In the genomic region with DNA sequence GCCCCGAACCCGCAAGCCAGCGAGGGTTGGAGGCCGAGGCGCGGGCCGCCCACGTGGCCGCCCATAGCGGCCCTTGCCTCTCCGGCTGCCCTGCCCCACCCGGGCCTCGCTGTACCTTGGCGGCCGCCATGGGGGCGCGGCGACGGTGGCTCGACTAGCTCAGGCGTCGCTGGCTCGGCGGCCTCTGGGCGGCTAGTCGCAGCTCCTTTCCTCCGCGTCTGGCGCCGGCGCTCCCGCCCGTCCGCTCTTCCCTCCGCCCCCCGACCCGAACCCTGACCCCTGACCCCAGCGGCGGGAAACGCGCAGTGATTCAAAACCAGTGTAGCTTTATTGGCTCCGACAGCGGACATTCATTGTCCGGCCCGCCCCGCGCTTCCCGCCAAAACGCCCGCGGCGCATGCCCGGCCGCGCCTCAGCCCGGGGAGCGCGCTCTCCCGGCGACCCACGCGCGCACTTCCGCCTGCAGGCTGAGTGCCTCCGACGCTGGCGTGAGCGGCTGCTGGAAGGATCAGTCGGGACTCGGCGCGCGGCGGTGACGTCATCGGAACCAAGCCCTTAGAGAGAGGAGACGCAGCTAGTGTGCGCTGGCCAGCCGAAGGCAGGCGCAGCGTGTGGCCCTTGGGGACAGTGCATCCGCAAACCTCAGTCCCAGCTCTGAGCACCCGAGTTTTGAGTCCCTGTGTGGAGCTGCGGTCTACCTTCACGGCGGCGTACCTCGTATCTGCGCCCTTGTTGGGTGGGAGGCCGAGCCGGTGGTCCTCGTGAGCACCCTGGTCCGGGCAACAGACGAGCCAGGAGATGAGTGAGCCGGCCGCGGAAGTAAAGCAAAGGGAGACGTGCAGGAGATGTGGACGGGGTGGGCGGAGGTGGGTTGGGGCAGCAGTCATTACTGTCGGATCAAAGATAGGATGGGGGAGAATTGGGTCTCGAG, we compare ENCODE assay signal across 8 mouse cellular contexts. TPM values are rescaled to one million over a fixed set of nuclear protein-coding genes. Genes with fewer than 3 reads are reported as not detected.
DNase-seq lines count a peak whose midpoint lies in the region; ATAC-seq lines count a peak whose summit lies in the region.

A gene (plus strand): TSS at position 247 of the 931 bp plus-strand sequence.
A gene (minus strand): TSS at position 300 of the 931 bp plus-strand sequence.

- peak; percentile 89 for ATAC-seq in inflammation-experienced regulatory T-cells, adult 6 months
- ATAC-seq in megakaryocyte-erythroid progenitor cell, adult 5-6 weeks (replicated peaks; ENCODE audit: low FRiP score, low TSS enrichment, poor library complexity, severe bottlenecking) = peak; percentile 84

- intact Hi-C loops in gastrocnemius, postnatal 14 days (cut with DNase I; ENCODE audit: low total_unique reads) = no loop called here
- intact Hi-C loops in left cerebral cortex, postnatal 10 days (cut with DNase I) = no loop called here

- DNase-seq in adrenal gland, adult (ENCODE audit: inconsistent age in 2 of 2, low spot score in 1 of 2) = peak; percentile 99 to 100
- DNase-seq in embryo, embryonic 10.5 days (ENCODE audit: low spot score) = peak; percentile 100
- DNase-seq in gastrocnemius, postnatal 14 days = peak; percentile 99
- DNase-seq in left cerebral cortex, postnatal 10 days (ENCODE audit: extremely low spot score in 1 of 2, low spot score in 2 of 2) = peak; percentile 98 to 100
- DNase-seq in right cerebral cortex, postnatal 25 days = peak; percentile 99
- peak; percentile 98 to 99 for DNase-seq in urinary bladder, postnatal 4 days (ENCODE audit: low spot score in 2 of 2)

RNA-seq across cellular contexts. Expression of the first gene that starts in this region (rescaled TPM):
- 10 to 100 TPM; 12.1 to 12.7 TPM for total RNA-seq in gastrocnemius, postnatal 14 days (2021)
- polyA plus RNA-seq in inflammation-experienced regulatory T-cells, adult 6 months (2017; shearing (Covaris generic)) = 10 to 100 TPM; 31.1 to 45.8 (median 38.5) TPM
- 10 to 100 TPM; 46.7 to 53.2 TPM for total RNA-seq in left cerebral cortex, postnatal 10 days (2021)
- 162 and 237 TPM in 2 replicates for total RNA-seq in megakaryocyte-erythroid progenitor cell, adult 5-6 weeks (2014; fragmentation: Nextera tagmentation)
- total RNA-seq in megakaryocyte-erythroid progenitor cell, adult 5-6 weeks (2017) = 56.6 and 73.7 TPM in 2 replicates

RNA-seq across cellular contexts. Expression of the second gene that starts in this region (rescaled TPM):
- 10 to 100 TPM; 28.7 to 42.6 TPM for total RNA-seq in gastrocnemius, postnatal 14 days (2021)
- 100 to 1,000 TPM; 141 to 268 (median 158) TPM for polyA plus RNA-seq in inflammation-experienced regulatory T-cells, adult 6 months (2017; shearing (Covaris generic))
- 100 to 1,000 TPM; 116 to 122 TPM for total RNA-seq in left cerebral cortex, postnatal 10 days (2021)
- 485 and 544 TPM in 2 replicates for total RNA-seq in megakaryocyte-erythroid progenitor cell, adult 5-6 weeks (2014; fragmentation: Nextera tagmentation)
- total RNA-seq in megakaryocyte-erythroid progenitor cell, adult 5-6 weeks (2017) = 572 and 765 TPM in 2 replicates

Comparison
In these comparisons a context has a peak if more than half of its experiments do, and no peak if none do; other contexts are left out.
1. Peak in every context shown above with its lines: DNase-seq and ATAC-seq.